Mouse (Mus musculus) liver (tissue): ENCODE results near the gene Gse1.
A peak's percentile ranks its signal among the peaks of the same experiment; 100 is the strongest.

Experiments
- DNase-seq: peaks from one replicate; pipeline ENCODE4 v3.0.0-alpha.2; 2020; ENCODE audit warnings: mixed read lengths

Gene Gse1

DNA sequence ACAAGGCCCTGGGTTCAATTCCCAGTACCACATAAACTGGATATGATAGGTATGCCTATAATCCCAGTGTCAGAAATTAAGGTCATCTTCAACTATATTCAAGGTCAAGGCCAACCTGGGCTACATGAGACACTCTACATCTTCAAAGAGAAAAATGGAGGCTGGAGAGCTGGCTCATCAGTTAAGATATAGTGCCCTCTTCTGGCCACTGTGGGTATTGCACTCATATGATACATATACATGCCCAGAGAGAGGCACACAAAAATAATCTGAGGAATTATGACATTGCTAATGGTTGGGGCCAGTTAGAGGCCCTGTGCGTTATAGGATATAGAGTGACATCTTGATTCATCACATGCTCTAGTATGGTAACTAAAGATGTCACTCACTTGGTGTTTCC lies 205.5 kb downstream of the Gse1 start:
- DNase-seq = peak; percentile 49

- DNase-seq = no peak
These were observed 207.5 kb downstream of the Gse1 start for GRCm38 (mm10) chr8:120435781-120436180.

GRCm38 (mm10) chr8:120436491-120437030 lies 208.3 kb downstream of the Gse1 start:
- DNase-seq = no peak

GRCm38 (mm10) chr8:120437207-120437606 lies 209.0 kb downstream of the Gse1 start:
- no peak for DNase-seq

- no peak for DNase-seq
These were observed 209.6 kb downstream of the Gse1 start for GRCm38 (mm10) chr8:120437666-120438395.

DNA sequence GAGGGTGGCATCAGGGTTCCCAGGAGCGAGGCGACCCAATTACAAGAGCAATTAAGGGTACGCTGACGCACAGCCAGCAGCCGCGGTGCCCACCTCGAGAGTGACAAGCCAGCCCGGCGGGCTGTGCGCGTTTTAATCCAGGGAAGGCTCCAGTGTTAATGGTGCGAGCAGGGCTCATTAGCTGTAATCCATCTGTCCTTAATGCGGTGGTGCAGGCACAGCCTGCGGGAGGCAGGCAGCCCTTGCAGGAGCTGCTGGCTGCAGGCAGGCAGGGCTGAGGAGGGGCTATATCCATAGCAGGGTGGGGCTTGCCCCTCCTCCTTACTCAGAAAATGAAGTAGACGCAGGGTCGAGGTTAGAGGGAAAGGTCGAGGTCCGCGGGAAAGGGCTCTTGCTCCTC lies 211.1 kb downstream of the Gse1 start:
- DNase-seq = no peak

- DNase-seq = no peak
These were observed 212.5 kb downstream of the Gse1 start for GRCm38 (mm10) chr8:120440739-120441138.

DNA sequence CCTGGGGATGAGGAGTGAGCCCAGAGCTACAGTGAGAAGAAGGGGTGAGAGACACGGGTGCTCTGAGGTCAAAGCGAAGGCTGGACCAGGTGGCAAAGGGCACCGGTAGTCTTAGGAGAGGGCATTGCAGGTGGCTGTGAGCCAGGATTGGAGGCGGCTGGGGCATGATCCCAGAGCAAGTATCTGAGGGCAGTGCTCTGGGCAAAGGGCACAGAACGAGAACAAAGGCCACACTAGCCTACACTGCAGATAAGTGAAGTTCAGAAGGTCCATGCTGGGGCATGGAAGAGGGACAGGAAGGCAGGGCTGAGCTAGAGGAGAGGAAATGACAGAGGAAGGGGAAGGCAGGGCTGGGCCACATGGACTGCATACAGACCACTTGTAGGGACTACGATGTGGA lies 213.4 kb downstream of the Gse1 start:
- no peak for DNase-seq

DNA sequence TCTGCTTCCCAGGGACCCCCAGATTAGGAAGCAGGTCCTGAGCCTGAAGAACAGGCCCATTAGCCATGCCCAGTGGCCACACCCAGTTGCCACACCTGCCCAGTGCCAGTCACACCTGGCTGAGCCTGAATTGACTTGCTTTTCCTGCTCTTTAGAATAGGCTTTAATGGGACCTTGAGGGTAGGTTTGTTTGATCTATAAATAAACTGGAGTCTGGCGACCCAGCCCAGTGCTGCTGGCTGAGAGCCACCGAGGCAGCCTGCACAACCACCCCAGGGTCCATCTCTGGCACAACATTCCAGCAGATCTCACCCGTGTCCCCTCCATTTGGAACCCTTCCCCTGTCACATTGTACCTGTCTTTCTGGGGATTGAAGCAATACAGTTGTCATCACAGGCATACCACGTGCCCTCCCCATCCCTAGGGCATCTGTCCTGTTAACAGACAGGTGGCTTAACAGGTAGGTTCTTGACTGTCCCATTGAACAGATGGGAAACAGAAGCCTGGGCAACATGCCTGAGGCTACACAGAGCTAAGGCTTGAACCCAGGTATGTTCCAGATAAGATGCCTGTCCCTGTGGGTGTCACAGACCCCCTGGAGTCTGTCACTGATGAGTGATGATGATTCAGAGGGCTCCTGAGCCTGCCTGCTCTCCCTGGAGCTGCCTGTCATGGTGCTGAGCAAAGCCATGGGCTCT lies 214.2 kb downstream of the Gse1 start:
- DNase-seq = no peak

DNA sequence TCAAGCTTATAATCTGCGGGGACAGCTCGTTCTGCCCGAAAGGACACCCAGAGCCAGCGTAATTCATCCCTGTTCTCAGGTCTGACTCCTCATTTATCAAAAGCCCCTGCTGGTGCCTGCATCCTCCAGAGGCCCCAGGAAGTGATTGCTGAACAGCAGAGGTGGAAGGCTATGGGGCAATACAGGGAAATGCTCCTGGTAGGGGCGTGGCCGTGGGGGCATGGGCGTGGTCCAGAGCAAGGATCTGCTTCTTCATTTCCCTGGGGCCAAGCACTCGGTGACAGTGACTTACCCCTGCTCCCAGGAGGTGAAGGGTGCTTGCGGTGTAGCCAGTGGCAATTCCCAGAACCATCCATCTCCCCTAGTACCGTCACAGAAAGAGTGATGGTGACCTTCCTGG lies 217.0 kb downstream of the Gse1 start:
- peak; percentile 76 for DNase-seq

- no peak for DNase-seq
These were observed 219.9 kb downstream of the Gse1 start for GRCm38 (mm10) chr8:120448131-120448530.

GRCm38 (mm10) chr8:120449139-120449538 lies 220.9 kb downstream of the Gse1 start:
- DNase-seq = no peak

DNA sequence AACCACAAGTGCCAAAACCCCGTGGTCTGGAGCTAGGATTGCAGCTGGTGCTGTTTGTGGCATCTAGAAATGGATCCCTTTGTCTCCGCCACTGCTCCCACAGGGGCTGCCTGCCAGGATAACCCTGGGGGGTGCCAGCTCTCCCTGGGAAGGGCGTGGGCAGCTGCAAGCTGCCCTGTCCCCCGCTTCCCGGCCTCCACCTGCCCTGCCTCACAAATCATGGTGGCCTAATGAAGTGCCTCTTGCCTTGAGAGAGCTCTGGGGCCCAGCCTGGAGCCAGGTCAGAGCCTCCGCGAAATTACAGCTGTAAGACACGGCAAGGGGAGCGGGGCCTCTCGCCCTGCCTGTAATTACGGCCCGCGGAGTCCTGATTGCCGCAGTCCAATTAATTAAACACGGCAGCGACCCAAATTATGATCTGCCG lies 221.4 kb downstream of the Gse1 start:
- no peak for DNase-seq

DNA sequence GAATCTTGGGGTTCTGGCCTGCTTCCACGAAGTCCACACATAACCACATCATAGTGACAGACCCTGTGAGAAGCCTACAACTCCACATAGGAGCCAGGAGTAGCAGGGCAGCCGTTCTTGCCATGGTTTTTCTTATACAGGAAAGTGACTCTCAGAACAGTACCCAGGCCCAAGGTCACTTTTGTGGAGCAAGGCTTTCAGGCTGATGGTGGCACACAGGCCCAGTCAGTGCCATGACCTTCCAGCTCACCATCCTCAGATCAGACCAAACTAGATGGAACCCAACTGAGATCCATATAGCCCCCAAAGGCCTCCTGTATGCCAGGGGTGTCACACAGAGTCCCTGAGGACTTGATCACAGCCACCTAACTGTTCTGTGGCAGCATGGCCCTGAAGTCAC lies 223.9 kb downstream of the Gse1 start:
- DNase-seq = no peak

- DNase-seq = no peak
These were observed 226.1 kb downstream of the Gse1 start for GRCm38 (mm10) chr8:120454404-120454803.

DNA sequence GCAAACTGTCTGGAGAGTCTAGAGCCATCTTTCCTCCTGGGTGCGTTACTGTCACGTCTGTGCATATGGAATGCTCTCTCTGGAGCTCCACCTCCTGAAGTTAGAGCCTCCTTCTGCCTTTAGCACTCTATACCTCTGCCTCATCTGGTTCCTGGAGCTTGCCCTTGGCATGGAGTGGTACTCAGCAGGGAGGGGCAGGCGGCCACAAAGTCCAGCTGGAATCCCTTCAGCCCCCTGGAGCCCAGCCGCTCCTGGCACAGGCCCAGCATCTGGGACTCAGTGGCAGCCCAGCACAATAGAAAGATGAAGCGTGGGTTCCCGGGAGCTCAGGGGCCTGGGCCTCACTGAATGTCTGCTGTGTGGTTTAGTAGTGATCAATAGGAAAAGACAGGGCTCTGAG lies 232.1 kb downstream of the Gse1 start:
- DNase-seq = no peak

DNA sequence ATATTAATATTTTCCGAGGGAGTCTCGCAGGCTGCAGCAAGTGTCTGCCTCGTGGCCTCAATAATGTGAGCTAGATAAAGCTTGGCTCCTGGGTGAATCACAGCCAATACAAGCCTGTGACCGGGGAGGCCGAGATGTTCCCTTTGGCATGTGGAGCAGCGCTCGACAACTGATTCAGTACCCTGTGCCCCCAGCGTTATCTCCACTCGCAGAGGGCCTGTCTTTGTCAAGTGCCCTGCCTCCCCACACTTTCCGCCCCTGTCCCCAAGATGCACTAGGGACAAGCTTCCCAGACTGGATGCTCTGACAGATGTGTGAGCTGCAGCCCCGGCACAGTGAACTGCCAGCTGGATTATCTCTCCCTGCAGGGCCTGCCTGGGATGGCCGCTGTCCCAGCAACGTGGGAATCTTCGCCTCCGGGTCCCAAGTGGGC lies 233.9 kb downstream of the Gse1 start:
- DNase-seq = peak; percentile 63

DNA sequence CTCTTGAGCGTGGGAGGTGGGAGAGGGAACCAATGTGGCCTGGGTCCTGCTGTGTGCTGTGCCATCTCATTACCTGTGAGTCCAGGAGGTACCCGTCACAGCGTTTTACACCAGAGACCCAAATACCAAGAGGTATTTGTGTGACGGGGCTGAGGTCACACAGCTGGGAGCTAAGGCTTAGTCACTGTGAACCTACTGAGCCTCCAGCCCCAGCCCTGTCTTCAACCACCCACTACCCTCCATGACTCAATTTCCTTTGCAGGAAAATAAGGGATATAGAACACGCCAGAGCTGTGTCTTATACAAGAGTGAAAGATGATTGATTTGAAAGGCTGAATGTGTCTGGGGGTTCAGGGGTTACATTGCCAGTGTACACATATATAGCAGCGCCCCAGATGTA lies 234.4 kb downstream of the Gse1 start:
- no peak for DNase-seq

GRCm38 (mm10) chr8:120463918-120464584 lies 235.8 kb downstream of the Gse1 start:
- DNase-seq = no peak

GRCm38 (mm10) chr8:120464585-120464937 lies 236.3 kb downstream of the Gse1 start:
- no peak for DNase-seq

- DNase-seq = peak; percentile 40
These were observed 237.5 kb downstream of the Gse1 start for GRCm38 (mm10) chr8:120465710-120466109.

DNA sequence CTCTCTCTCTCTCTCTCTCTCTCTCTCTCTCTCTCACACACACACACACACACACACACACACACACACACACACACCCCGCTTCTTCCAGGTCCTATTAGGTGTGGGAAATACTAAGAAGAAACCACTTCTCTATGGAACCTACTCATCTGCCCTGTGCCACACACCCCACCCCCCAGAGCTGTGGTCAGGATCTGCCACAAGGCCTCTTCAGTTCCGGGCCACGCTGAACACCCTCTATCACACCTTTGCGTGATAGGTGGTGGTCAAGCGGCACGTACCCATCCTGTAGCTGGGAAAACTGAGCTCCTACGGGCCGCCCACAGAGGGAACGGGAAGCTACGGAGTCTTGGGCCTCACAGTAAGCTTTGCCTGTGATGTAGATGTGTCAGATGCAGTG lies 238.0 kb downstream of the Gse1 start:
- DNase-seq = no peak

- no peak for DNase-seq
These were observed 239.3 kb downstream of the Gse1 start for GRCm38 (mm10) chr8:120467598-120467997.

- DNase-seq = no peak
These were observed 241.9 kb downstream of the Gse1 start for GRCm38 (mm10) chr8:120470170-120470569.
